Mouse (Mus musculus): ENCODE measurements around the gene Klhl10.

DNA sequence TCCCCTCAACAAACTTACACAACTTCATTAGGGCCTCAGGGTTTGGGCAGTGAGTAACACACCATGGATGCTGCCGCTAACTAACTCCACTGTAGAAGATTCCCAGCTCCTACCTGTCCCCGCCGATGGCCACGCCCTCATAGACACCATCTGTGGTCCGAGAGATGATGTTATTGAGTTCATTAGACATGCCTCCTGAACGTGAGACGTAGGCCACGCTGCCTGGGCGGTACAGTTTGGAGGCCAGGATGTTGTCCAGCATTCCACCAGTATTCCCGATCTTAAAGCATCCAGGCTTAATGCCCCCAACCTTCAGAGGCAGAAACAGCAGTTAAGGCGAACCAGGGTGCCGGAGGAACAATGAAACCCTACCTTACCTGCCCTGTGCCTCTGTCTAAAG lies 52.1 kb downstream of the Klhl10 start:
- TF ChIP-seq CTCF (IDR thresholded peaks at IDR 0.05; ENCODE audit: low read depth): no peak
- no peak for TF ChIP-seq EP300 (IDR thresholded peaks at IDR 0.05; ENCODE audit: low read depth)

Measured in heart, postnatal 0 days (tissue).